Mouse (Mus musculus): ENCODE measurements around the gene Sepsecs. TPM values are rescaled to one million over a fixed set of nuclear protein-coding genes. Genes with fewer than 3 reads are reported as not detected.

Sepsecs gene
- polyA plus RNA-seq, 1 experiment = 6.3 TPM

DNA sequence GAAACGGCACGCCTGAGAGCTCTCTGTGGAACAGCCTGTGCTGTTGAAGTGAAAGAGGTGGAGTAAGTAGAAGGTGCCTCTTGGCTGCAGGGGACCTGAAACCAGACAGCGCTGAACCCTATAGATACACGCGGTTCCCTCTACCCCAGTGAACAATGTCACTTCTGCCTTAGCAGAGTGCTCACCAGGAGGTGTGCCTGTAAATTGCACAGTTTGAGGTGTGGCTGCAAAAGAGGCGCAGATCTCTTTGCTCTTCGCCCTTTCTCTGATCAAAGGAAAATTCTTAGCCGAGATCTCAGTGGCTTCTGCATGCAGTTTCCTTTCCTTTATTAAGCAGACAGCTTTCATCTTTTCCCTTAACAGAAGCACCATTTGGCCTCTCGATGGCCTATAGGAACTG is 54.1 kb downstream of the Sepsecs start:
- no peak for DNase-seq (ENCODE audit: low read depth, low spot score)
- 33% methylated on average over 9 of the region's 9 CpGs for WGBS

DNA sequence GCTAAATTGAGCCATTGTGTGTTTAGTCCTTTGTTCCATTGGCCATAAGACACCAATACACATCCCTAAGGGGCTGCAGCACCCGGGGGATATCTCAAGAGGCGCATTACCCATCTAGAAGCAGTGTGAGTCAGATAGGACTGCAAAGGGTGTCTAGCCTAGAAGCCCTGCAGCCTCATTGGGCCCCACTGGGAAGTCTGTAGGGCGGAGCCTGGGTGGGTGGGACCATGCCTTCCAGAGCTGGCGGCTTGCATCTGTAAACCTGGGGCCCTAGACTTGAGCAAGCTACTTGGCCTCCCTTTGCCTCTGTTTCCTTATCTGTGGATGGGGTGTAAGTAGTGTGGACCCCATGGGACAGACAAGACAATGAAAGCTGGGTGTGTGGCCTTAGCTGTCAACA is 54.8 kb downstream of the Sepsecs start:
- 90% methylated on average over 4 of the region's 4 CpGs for WGBS
- DNase-seq (ENCODE audit: low read depth, low spot score) = no peak

DNA sequence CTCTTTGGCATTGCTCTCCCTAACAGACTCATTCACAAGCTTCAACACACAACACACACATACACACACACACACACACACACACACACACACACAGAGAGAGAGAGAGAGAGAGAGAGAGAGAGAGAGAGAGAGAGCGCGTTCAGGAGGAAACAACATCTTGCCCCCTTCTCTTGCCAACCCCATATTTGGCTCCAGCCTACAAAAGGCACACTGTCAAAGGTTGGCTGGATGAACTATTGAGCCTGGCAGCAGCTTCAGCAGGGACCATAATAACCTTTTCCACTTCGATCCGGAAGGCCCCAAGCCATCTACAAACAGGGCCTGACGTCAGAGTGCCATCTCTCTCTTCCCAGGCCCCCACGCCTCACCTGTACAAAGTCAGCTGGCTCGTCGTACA is 56.7 kb downstream of the Sepsecs start:
- WGBS = 89% methylated on average over 8 of the region's 8 CpGs
- DNase-seq (ENCODE audit: low read depth, low spot score) = no peak

DNA sequence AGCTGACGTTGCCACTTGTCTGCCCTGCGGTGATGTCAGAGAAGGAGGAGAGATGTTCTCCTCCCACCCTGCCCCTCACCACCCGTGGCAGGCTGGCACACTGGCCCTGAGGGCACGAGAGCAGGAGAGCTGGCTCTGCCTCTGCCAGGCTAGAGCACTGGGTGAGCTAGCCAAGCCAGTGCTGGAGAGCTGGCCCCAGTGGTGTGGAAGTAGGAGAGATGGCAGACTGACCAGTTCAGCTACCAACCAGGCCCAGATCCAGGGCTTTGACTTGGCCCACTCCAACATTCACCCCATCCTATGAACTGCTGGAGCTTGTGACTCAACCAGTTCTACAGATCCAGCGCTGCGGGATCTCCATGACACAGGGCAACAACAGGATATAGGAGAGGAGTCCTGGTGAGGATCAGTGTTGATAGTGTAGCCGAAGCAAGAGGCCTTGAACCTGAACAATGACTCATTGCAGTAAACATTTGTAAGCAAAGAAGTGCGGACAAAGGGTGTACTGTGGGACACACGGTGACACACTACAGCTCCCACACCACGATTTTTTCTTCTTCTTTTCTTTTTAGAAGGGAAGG is 58.1 kb downstream of the Sepsecs start:
- DNase-seq (ENCODE audit: low read depth, low spot score) = no peak
- 51% methylated on average over 10 of the region's 10 CpGs for WGBS

DNA sequence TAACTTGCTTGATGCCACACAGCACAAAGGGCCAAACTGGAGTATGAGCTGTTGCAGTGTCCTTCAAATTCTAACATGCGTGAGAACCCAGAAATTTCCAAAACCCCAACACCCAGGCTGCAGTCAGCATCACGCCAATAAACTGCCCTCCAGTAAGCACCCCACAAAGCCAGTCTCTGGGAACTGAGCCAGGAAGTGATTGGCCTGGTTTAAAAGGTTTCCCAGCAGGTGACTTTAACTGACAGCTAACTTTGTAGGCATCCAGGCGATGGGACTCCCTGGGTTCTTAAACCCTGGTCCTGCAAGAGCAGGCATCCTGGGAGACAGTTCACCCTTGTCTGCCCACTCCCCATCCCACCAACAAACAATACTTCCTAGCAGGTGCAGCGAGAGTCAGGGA is 59.2 kb downstream of the Sepsecs start:
- 28% methylated on average over 4 of the region's 4 CpGs for WGBS
- DNase-seq (ENCODE audit: low read depth, low spot score) = no peak

DNA sequence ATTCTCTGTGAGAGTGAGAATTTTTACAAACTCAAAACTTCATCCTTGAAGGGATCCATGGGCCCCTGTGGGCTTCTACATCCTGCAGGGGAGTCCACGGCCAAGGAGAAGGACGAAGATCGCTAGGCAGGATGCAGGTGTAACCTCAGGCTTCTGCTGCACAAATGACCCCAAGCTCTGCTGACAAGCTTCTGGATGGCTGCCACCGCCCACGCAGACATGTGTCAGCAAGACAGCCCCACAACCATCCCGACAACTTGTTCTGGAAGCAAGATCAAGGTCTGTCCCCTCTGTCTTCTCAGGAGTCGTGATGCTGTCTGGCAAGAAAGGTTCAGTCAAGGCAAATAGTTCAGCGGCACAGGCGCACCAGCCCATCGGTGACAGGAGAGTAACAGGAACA is 59.8 kb downstream of the Sepsecs start:
- no peak for DNase-seq (ENCODE audit: low read depth, low spot score)

DNA sequence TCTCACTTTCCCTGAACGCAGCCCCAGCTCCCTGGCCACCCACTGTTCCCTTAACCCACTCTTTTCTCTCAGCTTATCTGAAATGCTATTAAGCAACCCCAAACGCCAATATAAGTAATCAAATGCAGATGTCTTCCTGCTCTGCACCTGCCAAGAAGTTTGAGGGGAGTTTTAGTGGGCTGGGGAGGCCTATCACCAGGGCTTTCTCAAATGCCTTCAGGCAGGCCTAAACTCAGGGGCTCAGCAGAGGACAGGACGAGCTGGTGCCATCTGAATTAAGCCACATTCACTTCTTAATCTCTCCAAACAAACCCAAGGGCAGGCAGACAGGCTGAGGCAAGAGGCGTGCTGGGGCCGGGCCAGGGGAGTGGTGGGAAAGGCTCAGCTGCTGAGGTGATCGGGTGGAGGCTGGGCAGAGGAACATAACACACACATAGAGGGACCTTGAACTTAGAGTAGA is 64.9 kb downstream of the Sepsecs start:
- no peak for DNase-seq (ENCODE audit: low read depth, low spot score)
- 31% methylated on average over 6 of the region's 6 CpGs for WGBS

More for the DNA sequence above, 59.8 kb downstream of the Sepsecs start:
- WGBS = 29% methylated on average over 10 of the region's 10 CpGs

DNA sequence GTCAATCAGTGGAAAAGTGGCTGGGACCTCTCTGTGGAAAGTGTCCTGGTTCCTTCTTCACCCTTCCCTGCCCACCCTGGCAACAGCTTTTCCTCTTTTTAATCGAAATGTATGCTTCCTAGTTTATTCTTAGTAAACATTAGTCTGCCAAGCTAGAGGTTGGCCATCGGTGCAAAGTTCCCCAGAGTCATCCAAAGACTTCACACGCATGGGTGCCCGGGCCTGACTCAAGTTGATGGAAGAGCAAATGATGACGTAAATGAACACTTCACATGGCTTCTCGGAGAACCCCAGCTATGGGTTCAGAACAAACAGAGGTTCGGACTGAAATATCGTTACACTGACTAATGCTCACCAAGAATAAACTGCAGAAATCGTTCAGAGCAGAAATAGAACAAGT is 78.9 kb downstream of the Sepsecs start:
- no peak for DNase-seq (ENCODE audit: low read depth, low spot score)
- WGBS = 86% methylated on average over 9 of the region's 9 CpGs

Other genes starting within 250 kb of the Sepsecs start
- gene Ccdc149, start 198.2 kb downstream of the Sepsecs start, polyA plus RNA-seq (2012; rRNA removed) = 2.1 and 2.4 TPM in 2 replicates
- gene Lgi2, start 103.2 kb downstream of the Sepsecs start, polyA plus RNA-seq (2012; rRNA removed) = 1.4 and 1.6 TPM in 2 replicates
- gene Pi4k2b, start 71.9 kb upstream of the Sepsecs start, polyA plus RNA-seq (2012; rRNA removed) = 16.5 and 52.1 TPM in 2 replicates
- 4.9 and 7.2 TPM in 2 replicates for gene Zcchc4, start 105.7 kb upstream of the Sepsecs start, polyA plus RNA-seq (2012; rRNA removed)
- gene Anapc4, start 164.3 kb upstream of the Sepsecs start, polyA plus RNA-seq (2012; rRNA removed) = 13.5 and 16.1 TPM in 2 replicates